9 mouse cellular contexts compared by ENCODE assay signal in genomic region chr2:156842711-156843110, GRCm38 (mm10). TPM values are rescaled to one million over a fixed set of nuclear protein-coding genes. Genes with fewer than 3 reads are reported as not detected.
DNase-seq lines count a peak whose midpoint lies in the region; ATAC-seq lines count a peak whose summit lies in the region.
"Had no signal": no experiment of that assay in that cellular context is flagged by ENCODE, and none has a peak within 500 bp of the region (broad histone marks: within the 10 kb centered on the region; RNA-seq: fewer than 3 reads in every experiment).

No protein-coding gene starts in this region.

- DNase-seq in kidney, postnatal 14 days, result no peak
- no peak for DNase-seq in layer of hippocampus, postnatal 36 days
- no peak for DNase-seq in retina, postnatal 1 day

- no peaks in the 10 kb centered on the region for H3K9me3 ChIP-seq in kidney, embryonic 14.5 days (ENCODE audit: control insufficient read depth, low read length)
- H3K9me3 ChIP-seq in embryonic facial prominence, embryonic 12.5 days, result no peaks in the 10 kb centered on the region
- H3K9me3 ChIP-seq in intestine, embryonic 16.5 days (ENCODE audit: control insufficient read depth, low read length), result no peaks in the 10 kb centered on the region
- no peaks in the 10 kb centered on the region for H3K9me3 ChIP-seq in neural tube, embryonic 12.5 days

- H3K36me3 ChIP-seq in kidney, embryonic 14.5 days (ENCODE audit: control insufficient read depth, insufficient read depth, low read length), result peaks cover 34% of the 10 kb centered on the region
- peaks cover 31% of the 10 kb centered on the region for H3K36me3 ChIP-seq in embryonic facial prominence, embryonic 12.5 days
- peaks cover 6% of the 10 kb centered on the region; the same call in 1 of the 2 replicates for H3K36me3 ChIP-seq in intestine, embryonic 16.5 days (ENCODE audit: control insufficient read depth, insufficient read depth, low read length)
- H3K36me3 ChIP-seq in neural tube, embryonic 12.5 days, result peaks cover 27% of the 10 kb centered on the region

- peak overlapping the region; percentile 64 for H3K4me2 ChIP-seq in kidney, embryonic 14.5 days (replicated peaks; ENCODE audit: low read depth, low read length)
- peak overlapping the region; percentile 82 for H3K4me2 ChIP-seq in embryonic facial prominence, embryonic 12.5 days (replicated peaks)
- H3K4me2 ChIP-seq in intestine, embryonic 16.5 days (ENCODE audit: low read depth, low read length), result peak overlapping the region; percentile 92
- peak overlapping the region; percentile 92 for H3K4me2 ChIP-seq in neural tube, embryonic 12.5 days (replicated peaks)

- no peaks in the 10 kb centered on the region for H3K27me3 ChIP-seq in kidney, embryonic 14.5 days (ENCODE audit: control insufficient read depth, insufficient read depth, low read length)
- H3K27me3 ChIP-seq in embryonic facial prominence, embryonic 12.5 days, result no peaks in the 10 kb centered on the region
- H3K27me3 ChIP-seq in intestine, embryonic 16.5 days (replicated peaks; ENCODE audit: control insufficient read depth, insufficient read depth, low read length), result no peaks in the 10 kb centered on the region
- H3K27me3 ChIP-seq in neural tube, embryonic 12.5 days (replicated peaks), result no peaks in the 10 kb centered on the region
- H3K27me3 ChIP-seq: Patski had no signal

- no peak for ATAC-seq in kidney, embryonic 14.5 days (ENCODE audit: low FRiP score, low TSS enrichment)
- ATAC-seq in embryonic facial prominence, embryonic 12.5 days (ENCODE audit: insufficient number of reproducible peaks, insufficient read depth, low FRiP score, low TSS enrichment), result no peak
- no peak for ATAC-seq in intestine, embryonic 16.5 days
- no peak for ATAC-seq in neural tube, embryonic 12.5 days (ENCODE audit: low FRiP score, low read depth)
- ATAC-seq in erythroid progenitor cell, adult 5-6 weeks (replicated peaks; ENCODE audit: low FRiP score, poor library complexity, severe bottlenecking), result no peak

- WGBS in kidney, embryonic 14.5 days, result 8% methylated on average over 11 of the region's 11 CpGs
- 4% methylated on average over 11 of the region's 11 CpGs for WGBS in embryonic facial prominence, embryonic 12.5 days
- WGBS in intestine, embryonic 16.5 days, result 22% methylated on average over 11 of the region's 11 CpGs
- WGBS in neural tube, embryonic 12.5 days, result 10% methylated on average over 11 of the region's 11 CpGs

- peak overlapping the region; percentile 96 for H3K27ac ChIP-seq in kidney, embryonic 14.5 days (ENCODE audit: low read depth, low read length)
- H3K27ac ChIP-seq in embryonic facial prominence, embryonic 12.5 days, result peak overlapping the region; percentile 97
- H3K27ac ChIP-seq in intestine, embryonic 16.5 days (ENCODE audit: low read length), result peak overlapping the region; percentile 94; the same call in 1 of the 2 replicates
- no peak overlapping the region for H3K27ac ChIP-seq in neural tube, embryonic 12.5 days

- peak overlapping the region; percentile 77 for H3K4me3 ChIP-seq in kidney, embryonic 14.5 days (ENCODE audit: low read length)
- H3K4me3 ChIP-seq in embryonic facial prominence, embryonic 12.5 days, result peak overlapping the region; percentile 93
- H3K4me3 ChIP-seq in intestine, embryonic 16.5 days (ENCODE audit: low read length), result peak overlapping the region; percentile 80
- peak overlapping the region; percentile 75 for H3K4me3 ChIP-seq in neural tube, embryonic 12.5 days

- H3K9ac ChIP-seq in kidney, embryonic 14.5 days (ENCODE audit: low read depth, low read length), result peak overlapping the region; percentile 90; the same call in 1 of the 2 replicates
- H3K9ac ChIP-seq in embryonic facial prominence, embryonic 12.5 days, result peak overlapping the region; percentile 88
- H3K9ac ChIP-seq in intestine, embryonic 16.5 days (ENCODE audit: low read depth, low read length), result peak overlapping the region; percentile 88
- peak overlapping the region; percentile 87; the same call in 1 of the 2 replicates for H3K9ac ChIP-seq in neural tube, embryonic 12.5 days

- peaks cover 50% of the 10 kb centered on the region for H3K4me1 ChIP-seq in kidney, embryonic 14.5 days (ENCODE audit: control insufficient read depth, insufficient read depth, low read length)
- H3K4me1 ChIP-seq in embryonic facial prominence, embryonic 12.5 days, result peaks cover 47% of the 10 kb centered on the region
- peaks cover 50% of the 10 kb centered on the region for H3K4me1 ChIP-seq in intestine, embryonic 16.5 days (ENCODE audit: control insufficient read depth, insufficient read depth, low read length)
- peaks cover 65% of the 10 kb centered on the region for H3K4me1 ChIP-seq in neural tube, embryonic 12.5 days

RNA-seq across cellular contexts. Expression of gene Tgif2, which starts 2.9 kb away (rescaled TPM):
- 67.8 and 78.1 TPM in 2 replicates for polyA plus RNA-seq in kidney, embryonic 14.5 days (2014; fragmentation: Nextera tagmentation; extraction: Ambion mirVana)
- polyA plus RNA-seq in embryonic facial prominence, embryonic 12.5 days (2016; fragmentation: Nextera tagmentation; extraction: Ambion mirVana), result 89.5 and 95.1 TPM in 2 replicates
- polyA plus RNA-seq in intestine, embryonic 16.5 days (2015; fragmentation: Nextera tagmentation; extraction: Ambion mirVana), result 28.3 and 28.6 TPM in 2 replicates
- polyA plus RNA-seq in neural tube, embryonic 12.5 days (2016; fragmentation: Nextera tagmentation; extraction: Ambion mirVana), result 61.2 and 61.7 TPM in 2 replicates
- 1 to 10 TPM; 1.2 to 1.3 TPM for total RNA-seq in layer of hippocampus, postnatal 36 days (2021)
- total RNA-seq in erythroid progenitor cell, adult 5-6 weeks (2015; ENCODE audit: low replicate concordance), result 2.2 and 3.8 TPM in 2 replicates
- 1.9 and 18.2 TPM in 2 replicates for total RNA-seq in erythroid progenitor cell, adult 5-6 weeks (2017; ENCODE audit: low replicate concordance)

RNA-seq across cellular contexts. Expression of gene 4930518I15Rik, which starts 15.0 kb away (rescaled TPM):
- 6.4 and 7.4 TPM in 2 replicates for polyA plus RNA-seq in kidney, embryonic 14.5 days (2014; fragmentation: Nextera tagmentation; extraction: Ambion mirVana)
- polyA plus RNA-seq in embryonic facial prominence, embryonic 12.5 days (2016; fragmentation: Nextera tagmentation; extraction: Ambion mirVana), result 9.6 and 9.8 TPM in 2 replicates
- polyA plus RNA-seq in intestine, embryonic 16.5 days (2015; fragmentation: Nextera tagmentation; extraction: Ambion mirVana), result 5.1 and 5.3 TPM in 2 replicates
- 10.7 and 10.9 TPM in 2 replicates for polyA plus RNA-seq in neural tube, embryonic 12.5 days (2016; fragmentation: Nextera tagmentation; extraction: Ambion mirVana)
- total RNA-seq in layer of hippocampus, postnatal 36 days (2021), result 1 to 10 TPM; 3.4 TPM
- 3.2 TPM in 1 of 2 replicates, not detected in the other for total RNA-seq in erythroid progenitor cell, adult 5-6 weeks (2015; ENCODE audit: low replicate concordance)
- total RNA-seq in erythroid progenitor cell, adult 5-6 weeks (2017; ENCODE audit: low replicate concordance), result 3.9 and 4.0 TPM in 2 replicates

RNA-seq across cellular contexts. Expression of gene Rab5if, which starts 20.2 kb away (rescaled TPM):
- polyA plus RNA-seq in kidney, embryonic 14.5 days (2014; fragmentation: Nextera tagmentation; extraction: Ambion mirVana), result 199 and 227 TPM in 2 replicates
- 188 and 190 TPM in 2 replicates for polyA plus RNA-seq in embryonic facial prominence, embryonic 12.5 days (2016; fragmentation: Nextera tagmentation; extraction: Ambion mirVana)
- 295 and 299 TPM in 2 replicates for polyA plus RNA-seq in intestine, embryonic 16.5 days (2015; fragmentation: Nextera tagmentation; extraction: Ambion mirVana)
- 169 and 179 TPM in 2 replicates for polyA plus RNA-seq in neural tube, embryonic 12.5 days (2016; fragmentation: Nextera tagmentation; extraction: Ambion mirVana)
- total RNA-seq in layer of hippocampus, postnatal 36 days (2021), result 100 to 1,000 TPM; 103 to 108 TPM
- 62.7 and 85.9 TPM in 2 replicates for total RNA-seq in erythroid progenitor cell, adult 5-6 weeks (2015; ENCODE audit: low replicate concordance)
- total RNA-seq in erythroid progenitor cell, adult 5-6 weeks (2017; ENCODE audit: low replicate concordance), result 28.8 and 48.1 TPM in 2 replicates

RNA-seq across cellular contexts. Expression of gene Sla2, which starts 44.3 kb away (rescaled TPM):
- 0.23 and 0.24 TPM in 2 replicates for polyA plus RNA-seq in kidney, embryonic 14.5 days (2014; fragmentation: Nextera tagmentation; extraction: Ambion mirVana)
- polyA plus RNA-seq in embryonic facial prominence, embryonic 12.5 days (2016; fragmentation: Nextera tagmentation; extraction: Ambion mirVana), result 0.31 TPM in 2 replicates
- polyA plus RNA-seq in intestine, embryonic 16.5 days (2015; fragmentation: Nextera tagmentation; extraction: Ambion mirVana), result 0.54 and 0.71 TPM in 2 replicates
- polyA plus RNA-seq in neural tube, embryonic 12.5 days (2016; fragmentation: Nextera tagmentation; extraction: Ambion mirVana), result 0.35 and 0.50 TPM in 2 replicates
- under 1 TPM; 0.25 to 0.50 TPM for total RNA-seq in layer of hippocampus, postnatal 36 days (2021)
- total RNA-seq in erythroid progenitor cell, adult 5-6 weeks (2015; ENCODE audit: low replicate concordance), result 0.72 TPM in 1 of 2 replicates, not detected in the other
- total RNA-seq in erythroid progenitor cell, adult 5-6 weeks (2017; ENCODE audit: low replicate concordance), result 0.26 and 0.68 TPM in 2 replicates
